Mouse (Mus musculus): ENCODE data around the gene Prmt6. TPM values are rescaled to one million over a fixed set of nuclear protein-coding genes. Genes with fewer than 3 reads are reported as not detected.

The Prmt6 gene
- polyA plus RNA-seq, 1 experiment from 2014 or later = 12.9 TPM

Other genes starting within 250 kb of the Prmt6 start
- gene Ntng1, start 107.0 kb downstream of the Prmt6 start, polyA plus RNA-seq (2014; fragmentation: Nextera tagmentation; extraction: Ambion mirVana) = 0.26 and 0.31 TPM in 2 replicates

All from heart, embryonic 14.5 days (tissue).